Mouse (Mus musculus) embryonic facial prominence, embryonic 14.5 days (tissue): ENCODE data around the gene Msi2. TPM values are rescaled to one million over a fixed set of nuclear protein-coding genes. Genes with fewer than 3 reads are reported as not detected.
A peak's percentile ranks its signal among the peaks of the same experiment; 100 is the strongest.

ENCODE experiments used
- ATAC-seq: fragments of 200-750 bp; cut with Nextera tagmentation; 2 replicates; pipeline ENCODE4 v1.8.0; 2017; ENCODE audit warnings: low read depth, moderate number of reproducible peaks, moderate TSS enrichment
- DNase-seq: peaks from one replicate; pipeline ENCODE4 v3.0.0-alpha.2; 2015; ENCODE audit warnings: low spot score
- H3K27ac ChIP-seq: fragments of 300-500 bp; sonication (generic); replicated peaks from 2 replicates; pipeline ENCODE4 v1.5.1; 2014; ENCODE audit warnings: low read depth, mild to moderate bottlenecking, low read length, moderate library complexity
- H3K27me3 ChIP-seq: fragments of 300-500 bp; sonication (generic); replicated peaks from 2 replicates; pipeline ENCODE4 v1.6.1; 2014; ENCODE audit warnings: low read length; ENCODE audit not compliant: control insufficient read depth, insufficient read depth
- H3K36me3 ChIP-seq: fragments of 300-500 bp; sonication (generic); 2 replicates; pipeline ENCODE4 v1.6.1; 2014; ENCODE audit warnings: low read length, mixed read lengths; ENCODE audit not compliant: control insufficient read depth, insufficient read depth
- H3K4me1 ChIP-seq: fragments of 300-500 bp; sonication (generic); 2 replicates; pipeline ENCODE4 v1.6.1; 2014; ENCODE audit warnings: antibody characterized with exemption, low read length; ENCODE audit not compliant: control insufficient read depth, insufficient read depth
- H3K4me2 ChIP-seq: fragments of 300-500 bp; sonication (generic); 2 replicates; pipeline ENCODE4 v1.6.1; 2014; ENCODE audit warnings: low read depth, mild to moderate bottlenecking, low read length, moderate library complexity, mixed read lengths
- H3K4me3 ChIP-seq: fragments of 300-500 bp; sonication (generic); 2 replicates; pipeline ENCODE4 v1.5.1; 2014; ENCODE audit warnings: low read depth, mild to moderate bottlenecking, low read length
- H3K9ac ChIP-seq: fragments of 300-500 bp; sonication (generic); 2 replicates; pipeline ENCODE4 v1.6.1; 2014; ENCODE audit warnings: low read depth, mild to moderate bottlenecking, low read length, moderate library complexity, mixed read lengths
- H3K9me3 ChIP-seq: fragments of 300-500 bp; sonication (generic); 2 replicates; pipeline ENCODE4 v1.6.1; 2016; ENCODE audit warnings: low read length; ENCODE audit not compliant: control insufficient read depth
- WGBS: fragments of 180-500 bp; shearing (Covaris S2); extraction: QIAGEN DNeasy Blood & Tissue Kit; methylation state at CpG from one replicate; pipeline ENCODE4 v1.1.7; 2014; 5-methylcytosine and 5-hydroxymethylcytosine counted together
- polyA plus RNA-seq: library from polyadenylated mRNA; unstranded; fragments of >200 nt; fragmentation: Nextera tagmentation; extraction: Ambion mirVana; gene quantifications from 2 replicates; pipeline ENCODE4 v1.2.1, GENCODE M21; 2014

The Msi2 gene
- polyA plus RNA-seq, 1 experiment from 2014 or later: 15.2 TPM

GRCm38 (mm10) chr11:88331722-88332121 lies 386.6 kb downstream of the Msi2 start:
- ATAC-seq (no peak), DNase-seq (no peak)
- WGBS: 84% methylated on average over 8 of the region's 8 CpGs
- Histone ChIP-seq H3K9me3 (no peaks in the 10 kb centered on the region), H3K4me1 (peaks cover 16% of the 10 kb centered on the region), H3K27ac (no peak overlapping the region), H3K36me3 (no peaks in the 10 kb centered on the region), H3K27me3 (no peaks in the 10 kb centered on the region), H3K4me3 (no peak overlapping the region), H3K4me2 (no peak overlapping the region), H3K9ac (no peak overlapping the region)

GRCm38 (mm10) chr11:88330799-88331198 lies 387.5 kb downstream of the Msi2 start:
- WGBS: 37% methylated on average over 11 of the region's 11 CpGs
- H3K36me3 ChIP-seq: no peaks in the 10 kb centered on the region
- H3K4me2 ChIP-seq: no peak overlapping the region
- no peaks in the 10 kb centered on the region for H3K27me3 ChIP-seq
- no peak overlapping the region for H3K27ac ChIP-seq
- no peaks in the 10 kb centered on the region for H3K9me3 ChIP-seq
- ATAC-seq (peak; percentile 42), DNase-seq (peak; percentile 84)
- no peak overlapping the region for H3K4me3 ChIP-seq
- H3K4me1 ChIP-seq: peaks cover 16% of the 10 kb centered on the region
- no peak overlapping the region for H3K9ac ChIP-seq

- WGBS: 61% methylated on average over 17 of the region's 17 CpGs
- H3K4me2 ChIP-seq: no peak overlapping the region
- no peaks in the 10 kb centered on the region for H3K36me3 ChIP-seq
- no peak overlapping the region for H3K27ac ChIP-seq
- peaks cover 16% of the 10 kb centered on the region for H3K4me1 ChIP-seq
- no peaks in the 10 kb centered on the region for H3K9me3 ChIP-seq
- ATAC-seq: peak; percentile 30; the same call in 1 of the 2 replicates
- H3K9ac ChIP-seq: no peak overlapping the region
- H3K4me3 ChIP-seq: no peak overlapping the region
- DNase-seq: peak; percentile 86
- no peaks in the 10 kb centered on the region for H3K27me3 ChIP-seq
Observed at GRCm38 (mm10) chr11:88328813-88329595, 389.3 kb downstream of the Msi2 start.

GRCm38 (mm10) chr11:88327016-88327415 lies 391.3 kb downstream of the Msi2 start:
- H3K4me1 ChIP-seq: peaks cover 16% of the 10 kb centered on the region
- no peak overlapping the region for H3K27ac ChIP-seq
- H3K36me3 ChIP-seq: no peaks in the 10 kb centered on the region
- H3K9me3 ChIP-seq: 0 out of 2 replicates have a peak, but pooled peaks cover 1% of the 10 kb centered on the region
- H3K4me2 ChIP-seq: no peak overlapping the region
- no peak overlapping the region for H3K4me3 ChIP-seq
- H3K9ac ChIP-seq: no peak overlapping the region
- ATAC-seq: no peak; the same call in 1 of the 2 replicates
- DNase-seq: no peak
- 15% methylated on average over 4 of the region's 4 CpGs for WGBS
- H3K27me3 ChIP-seq: no peaks in the 10 kb centered on the region

GRCm38 (mm10) chr11:88318850-88319249 lies 399.5 kb downstream of the Msi2 start:
- Histone ChIP-seq H3K9me3 (0 out of 2 replicates have a peak, but pooled peaks cover 5% of the 10 kb centered on the region), H3K9ac (no peak overlapping the region), H3K27ac (no peak overlapping the region), H3K4me3 (no peak overlapping the region), H3K27me3 (no peaks in the 10 kb centered on the region), H3K4me2 (no peak overlapping the region), H3K36me3 (no peaks in the 10 kb centered on the region), H3K4me1 (no peaks in the 10 kb centered on the region)
- no peak for ATAC-seq
- WGBS: 76% methylated on average over 5 of the region's 5 CpGs
- no peak for DNase-seq

- WGBS: 73% methylated on average over 5 of the region's 5 CpGs
- no peak for ATAC-seq
- H3K36me3 ChIP-seq: no peaks in the 10 kb centered on the region
Observed at GRCm38 (mm10) chr11:88315393-88315792, 402.9 kb downstream of the Msi2 start.

GRCm38 (mm10) chr11:88314471-88314870 lies 403.8 kb downstream of the Msi2 start:
- Histone ChIP-seq H3K4me2 (no peak overlapping the region), H3K9ac (no peak overlapping the region), H3K27me3 (no peaks in the 10 kb centered on the region), H3K4me1 (peaks cover 2% of the 10 kb centered on the region), H3K4me3 (no peak overlapping the region), H3K36me3 (no peaks in the 10 kb centered on the region), H3K27ac (no peak overlapping the region), H3K9me3 (no peaks in the 10 kb centered on the region)
- WGBS: 76% methylated on average over 6 of the region's 6 CpGs
- no peak for ATAC-seq
- no peak for DNase-seq

More at GRCm38 (mm10) chr11:88315393-88315792, 402.9 kb downstream of the Msi2 start:
- no peaks in the 10 kb centered on the region for H3K4me1 ChIP-seq
- no peaks in the 10 kb centered on the region for H3K27me3 ChIP-seq
- no peak overlapping the region for H3K27ac ChIP-seq
- no peak overlapping the region for H3K4me2 ChIP-seq
- no peak overlapping the region for H3K9ac ChIP-seq
- no peak overlapping the region for H3K4me3 ChIP-seq
- DNase-seq: no peak
- H3K9me3 ChIP-seq: no peaks in the 10 kb centered on the region

GRCm38 (mm10) chr11:88313512-88313911 lies 404.8 kb downstream of the Msi2 start:
- ATAC-seq (no peak), DNase-seq (no peak)
- H3K4me3 ChIP-seq: no peak overlapping the region
- H3K4me1 ChIP-seq: peaks cover 7% of the 10 kb centered on the region
- no peak overlapping the region for H3K4me2 ChIP-seq
- no peaks in the 10 kb centered on the region for H3K27me3 ChIP-seq
- H3K27ac ChIP-seq: no peak overlapping the region
- no peaks in the 10 kb centered on the region for H3K9me3 ChIP-seq
- 42% methylated on average over 8 of the region's 8 CpGs for WGBS
- H3K9ac ChIP-seq: no peak overlapping the region
- no peaks in the 10 kb centered on the region for H3K36me3 ChIP-seq

- H3K27ac ChIP-seq: no peak overlapping the region
- no peaks in the 10 kb centered on the region for H3K27me3 ChIP-seq
- no peak for DNase-seq
- no peak for ATAC-seq
- H3K9me3 ChIP-seq: no peaks in the 10 kb centered on the region
- WGBS: 60% methylated on average over 7 of the region's 7 CpGs
- H3K36me3 ChIP-seq: no peaks in the 10 kb centered on the region
- no peak overlapping the region for H3K9ac ChIP-seq
- peaks cover 7% of the 10 kb centered on the region for H3K4me1 ChIP-seq
- no peak overlapping the region for H3K4me3 ChIP-seq
- no peak overlapping the region for H3K4me2 ChIP-seq
Observed at GRCm38 (mm10) chr11:88311606-88312005, 406.7 kb downstream of the Msi2 start.
